Mouse (Mus musculus): ENCODE measurements at regions not wholly inside any gene's neighbourhood (a gene's known extent, or its start where the extent isn't known, plus 50 kb on each side); places are given as distances from the start of the nearest gene placed in this dataset.

DNA sequence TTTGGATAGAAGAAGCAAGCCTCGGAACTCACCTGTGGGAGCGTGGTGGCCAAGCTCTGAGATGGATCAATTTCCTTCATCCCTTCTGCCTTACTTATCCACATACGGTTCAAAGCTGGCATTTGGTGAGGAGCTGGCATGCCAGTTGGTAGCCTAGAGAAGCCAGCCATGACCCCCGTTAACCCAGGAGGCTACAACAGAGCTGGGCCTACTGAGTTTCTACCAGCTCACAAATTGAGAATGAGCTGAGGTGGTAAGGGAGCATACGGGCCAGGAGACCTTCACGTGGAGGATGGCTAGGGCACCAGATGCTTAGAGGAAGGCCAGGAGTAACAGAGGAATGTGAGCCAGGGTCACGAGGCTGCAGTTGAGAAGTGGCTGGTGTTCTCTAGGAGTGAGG, 139.2 kb downstream of the Slc38a4 start:
- Histone ChIP-seq H3K4me1 (no peaks in the 10 kb centered on the region), H3K4me2 (no peak overlapping the region), H3K27ac (replicated peaks) (no peak overlapping the region), H3K27me3 (replicated peaks) (no peaks in the 10 kb centered on the region), H3K9ac (replicated peaks) (no peak overlapping the region), H3K9me3 (replicated peaks) (no peaks in the 10 kb centered on the region), H3K36me3 (no peaks in the 10 kb centered on the region), H3K4me3 (replicated peaks) (no peak overlapping the region)
- no peak for ATAC-seq (ENCODE audit: low FRiP score)
- 91% methylated on average over 7 of the region's 7 CpGs for WGBS

DNA sequence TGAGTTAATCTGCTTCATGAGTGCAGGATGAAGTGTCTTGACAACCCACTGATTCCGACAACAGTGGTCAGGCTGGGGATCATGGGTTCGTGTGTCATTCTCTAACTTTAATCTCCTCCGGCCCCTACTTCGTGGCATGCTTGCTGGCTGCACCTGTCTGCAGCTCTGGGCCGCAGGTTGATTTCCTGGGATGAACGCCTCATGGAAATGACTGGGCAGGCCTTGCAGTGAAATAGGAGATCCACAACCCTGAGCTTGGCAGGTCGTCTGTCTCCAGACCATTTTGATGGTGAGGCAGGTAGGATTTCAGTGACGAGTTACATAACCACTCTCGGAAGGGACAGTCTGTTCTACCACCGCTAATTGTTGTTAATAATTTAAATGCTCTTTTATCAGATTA, 140.2 kb downstream of the Slc38a4 start:
- no peak overlapping the region for H3K4me2 ChIP-seq
- 86% methylated on average over 10 of the region's 10 CpGs for WGBS
- no peak for ATAC-seq (ENCODE audit: low FRiP score)

DNA sequence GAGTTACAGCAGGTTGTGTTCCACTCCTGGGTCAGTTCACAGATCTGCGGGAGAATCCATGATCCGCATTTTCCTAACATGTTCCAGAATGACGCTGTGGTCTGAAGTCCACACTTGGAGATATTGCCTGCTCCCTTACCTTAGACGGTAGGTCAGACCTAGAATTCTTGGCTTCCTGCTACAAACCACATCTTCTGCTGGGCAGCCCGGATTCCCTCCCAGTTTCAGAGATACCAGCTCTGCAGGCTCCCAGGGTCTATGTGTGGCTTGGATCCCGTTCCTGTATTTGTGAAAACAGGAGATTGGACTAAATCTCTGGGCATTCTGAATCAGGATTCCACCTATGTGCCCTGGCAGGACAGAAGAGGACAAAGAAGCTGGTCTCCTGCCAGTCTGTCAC, 140.8 kb downstream of the Slc38a4 start:
- Histone ChIP-seq H3K9ac (replicated peaks) (no peak overlapping the region), H3K36me3 (no peaks in the 10 kb centered on the region), H3K27me3 (replicated peaks) (no peaks in the 10 kb centered on the region), H3K27ac (replicated peaks) (no peak overlapping the region), H3K4me2 (no peak overlapping the region), H3K9me3 (replicated peaks) (no peaks in the 10 kb centered on the region), H3K4me3 (replicated peaks) (no peak overlapping the region), H3K4me1 (no peaks in the 10 kb centered on the region)
- WGBS, result 95% methylated on average over 6 of the region's 6 CpGs
- no peak for ATAC-seq (ENCODE audit: low FRiP score)

More for the DNA sequence above, 140.2 kb downstream of the Slc38a4 start:
- Histone ChIP-seq H3K4me1 (no peaks in the 10 kb centered on the region), H3K27me3 (replicated peaks) (no peaks in the 10 kb centered on the region), H3K9me3 (replicated peaks) (no peaks in the 10 kb centered on the region), H3K9ac (replicated peaks) (no peak overlapping the region), H3K4me3 (replicated peaks) (no peak overlapping the region), H3K27ac (replicated peaks) (no peak overlapping the region), H3K36me3 (no peaks in the 10 kb centered on the region)

DNA sequence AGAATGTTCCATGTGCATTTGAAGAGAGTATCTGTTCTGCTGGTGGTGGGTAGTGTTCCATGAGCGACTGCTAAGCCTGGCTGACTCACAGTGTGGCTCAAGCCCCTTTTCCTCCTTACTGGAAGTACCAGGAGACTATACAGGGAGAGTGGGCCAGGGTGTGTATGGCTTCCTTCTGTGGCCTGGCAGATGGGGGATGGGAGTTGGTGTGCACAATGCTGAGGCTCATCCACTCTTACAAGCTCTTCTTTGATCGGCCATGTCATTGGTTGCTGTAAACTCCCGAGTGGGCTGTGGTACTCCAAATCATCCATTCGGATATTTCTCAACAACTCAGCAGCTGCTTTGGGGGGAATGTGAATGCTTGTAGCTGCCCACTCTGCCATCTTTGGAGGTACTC, 150.2 kb downstream of the Slc38a4 start:
- no peaks in the 10 kb centered on the region for H3K27me3 ChIP-seq (replicated peaks)
- H3K9me3 ChIP-seq (replicated peaks), result no peaks in the 10 kb centered on the region
- ATAC-seq (ENCODE audit: low FRiP score), result no peak
- no peak overlapping the region for H3K4me3 ChIP-seq (replicated peaks)
- 88% methylated on average over 4 of the region's 4 CpGs for WGBS
- H3K4me1 ChIP-seq, result no peaks in the 10 kb centered on the region
- H3K36me3 ChIP-seq, result no peaks in the 10 kb centered on the region
- no peak overlapping the region for H3K9ac ChIP-seq (replicated peaks)
- no peak overlapping the region for H3K4me2 ChIP-seq
- no peak overlapping the region for H3K27ac ChIP-seq (replicated peaks)

DNA sequence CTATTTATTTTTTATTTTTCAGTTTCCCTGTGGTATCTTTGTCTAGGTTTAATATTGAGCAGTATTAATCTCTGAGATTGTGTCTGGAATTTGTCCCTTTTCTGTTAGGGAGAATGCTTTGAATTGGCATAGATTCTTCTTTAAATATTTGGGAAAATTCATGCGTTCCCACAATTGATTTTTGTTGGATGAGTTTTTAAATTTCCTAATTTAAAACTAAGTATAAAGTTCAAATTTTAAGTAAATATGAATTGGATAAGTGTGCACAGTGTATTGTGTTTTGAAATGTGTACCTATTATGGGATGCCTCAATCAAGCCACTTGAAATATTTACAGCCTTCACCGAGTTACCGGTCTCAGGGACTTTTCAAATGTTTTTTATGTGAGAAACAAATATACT, 152.3 kb downstream of the Slc38a4 start:
- H3K9ac ChIP-seq (replicated peaks), result no peak overlapping the region
- no peak overlapping the region for H3K27ac ChIP-seq (replicated peaks)
- WGBS, result 93% methylated on average over 3 of the region's 3 CpGs
- no peak overlapping the region for H3K4me2 ChIP-seq
- H3K4me1 ChIP-seq, result no peaks in the 10 kb centered on the region
- no peak for ATAC-seq (ENCODE audit: low FRiP score)
- no peak overlapping the region for H3K4me3 ChIP-seq (replicated peaks)
- no peaks in the 10 kb centered on the region for H3K36me3 ChIP-seq
- H3K9me3 ChIP-seq (replicated peaks), result no peaks in the 10 kb centered on the region
- H3K27me3 ChIP-seq (replicated peaks), result no peaks in the 10 kb centered on the region

DNA sequence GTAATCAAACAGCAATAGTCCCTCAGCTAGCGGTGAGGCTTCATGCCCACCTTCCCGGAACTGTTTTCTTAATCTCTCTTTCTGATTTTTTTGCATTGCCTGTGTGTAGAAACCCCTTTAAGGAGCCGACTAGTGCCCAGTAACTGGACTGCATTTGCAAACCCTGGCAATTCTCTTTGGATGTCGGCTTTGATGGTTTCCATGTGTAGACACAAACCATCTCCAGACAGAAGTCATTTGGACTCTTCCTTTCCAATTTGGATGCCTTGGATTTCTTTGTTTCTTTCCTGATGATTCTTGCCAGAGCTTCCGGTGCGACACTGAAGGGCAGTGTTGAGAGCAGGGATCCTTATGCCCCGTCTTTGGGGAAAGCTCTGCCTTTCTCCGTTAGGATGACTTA, 153.0 kb downstream of the Slc38a4 start:
- Histone ChIP-seq H3K36me3 (no peaks in the 10 kb centered on the region), H3K27me3 (replicated peaks) (no peaks in the 10 kb centered on the region), H3K4me3 (replicated peaks) (no peak overlapping the region), H3K4me2 (no peak overlapping the region), H3K9me3 (replicated peaks) (no peaks in the 10 kb centered on the region), H3K4me1 (no peaks in the 10 kb centered on the region), H3K9ac (replicated peaks) (no peak overlapping the region), H3K27ac (replicated peaks) (no peak overlapping the region)
- no peak for ATAC-seq (ENCODE audit: low FRiP score)
- 79% methylated on average over 8 of the region's 8 CpGs for WGBS

DNA sequence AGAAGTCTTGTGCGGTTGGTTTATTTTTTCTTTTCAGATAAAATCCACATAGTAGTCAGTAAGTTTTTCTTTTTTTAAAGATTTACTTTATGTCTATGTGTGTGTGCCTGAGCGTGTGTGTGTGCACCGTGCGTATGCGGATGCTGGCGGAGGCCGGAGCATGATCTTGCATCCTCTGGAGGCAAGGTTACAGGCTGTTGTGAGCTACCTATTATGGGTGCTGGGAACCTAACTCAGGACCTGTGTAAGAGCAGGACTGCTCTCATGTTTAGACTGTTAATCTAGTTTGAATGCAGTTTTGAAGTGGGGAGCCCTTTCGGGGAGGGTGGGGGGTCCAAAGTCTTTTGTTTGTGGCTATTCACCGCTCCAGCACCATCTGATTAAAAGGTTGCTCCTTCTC, 154.1 kb downstream of the Slc38a4 start:
- H3K4me2 ChIP-seq, result no peak overlapping the region
- H3K4me3 ChIP-seq (replicated peaks), result no peak overlapping the region
- no peaks in the 10 kb centered on the region for H3K27me3 ChIP-seq (replicated peaks)
- no peak overlapping the region for H3K27ac ChIP-seq (replicated peaks)
- 96% methylated on average over 9 of the region's 9 CpGs for WGBS
- no peaks in the 10 kb centered on the region for H3K9me3 ChIP-seq (replicated peaks)
- H3K36me3 ChIP-seq, result no peaks in the 10 kb centered on the region
- H3K4me1 ChIP-seq, result no peaks in the 10 kb centered on the region
- H3K9ac ChIP-seq (replicated peaks), result no peak overlapping the region
- no peak for ATAC-seq (ENCODE audit: low FRiP score)

DNA sequence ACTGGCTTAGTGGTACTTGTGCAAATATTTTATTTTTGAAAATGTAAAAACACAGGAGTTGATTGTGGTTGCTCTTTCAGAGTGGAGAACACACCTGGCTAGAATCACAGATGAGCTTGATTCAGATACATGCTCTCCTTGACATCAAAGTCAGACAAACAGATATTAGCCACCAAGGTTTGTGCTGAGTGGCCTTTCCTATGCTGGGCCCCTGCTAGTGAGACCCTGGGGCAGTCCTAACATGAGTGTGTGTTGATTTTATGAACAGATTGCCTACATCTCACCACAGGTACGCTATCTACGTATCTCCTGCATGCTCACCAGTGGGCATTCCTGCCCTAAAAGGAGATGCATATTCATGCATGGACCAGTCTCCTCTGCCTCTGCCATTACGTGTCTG, 157.5 kb downstream of the Slc38a4 start:
- no peaks in the 10 kb centered on the region for H3K4me1 ChIP-seq
- no peak overlapping the region for H3K4me2 ChIP-seq
- H3K36me3 ChIP-seq, result no peaks in the 10 kb centered on the region
- H3K9ac ChIP-seq (replicated peaks), result no peak overlapping the region
- no peak overlapping the region for H3K27ac ChIP-seq (replicated peaks)
- 90% methylated on average over 3 of the region's 3 CpGs for WGBS
- no peak for ATAC-seq (ENCODE audit: low FRiP score)
- no peak overlapping the region for H3K4me3 ChIP-seq (replicated peaks)
- no peaks in the 10 kb centered on the region for H3K27me3 ChIP-seq (replicated peaks)
- peaks cover 3% of the 10 kb centered on the region; the same call in 1 of the 2 replicates for H3K9me3 ChIP-seq (replicated peaks)

DNA sequence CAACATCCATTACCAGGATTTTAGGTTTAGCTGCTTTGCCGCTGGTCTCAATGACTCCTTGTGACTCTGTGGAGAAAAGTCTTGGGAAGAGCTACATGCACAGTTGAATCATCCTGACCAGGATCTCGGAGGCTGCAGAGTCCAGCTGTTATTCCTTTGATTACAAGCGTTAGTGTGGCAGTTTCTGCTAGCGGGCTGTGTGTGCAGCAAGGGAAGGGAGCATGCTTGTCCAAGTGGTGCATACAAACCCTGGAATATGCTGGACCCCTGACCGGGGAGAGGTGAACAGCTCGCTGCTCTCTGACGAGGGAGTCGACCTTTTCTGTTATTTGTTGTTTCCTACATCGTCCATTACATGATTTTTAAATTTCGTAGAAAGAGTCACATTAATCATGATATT, 170.9 kb downstream of the Slc38a4 start:
- no peak overlapping the region for H3K4me3 ChIP-seq (replicated peaks)
- no peak overlapping the region for H3K4me2 ChIP-seq
- H3K9ac ChIP-seq (replicated peaks), result no peak overlapping the region
- no peaks in the 10 kb centered on the region for H3K27me3 ChIP-seq (replicated peaks)
- H3K9me3 ChIP-seq (replicated peaks), result no peaks in the 10 kb centered on the region
- WGBS, result 82% methylated on average over 10 of the region's 10 CpGs
- no peak overlapping the region for H3K27ac ChIP-seq (replicated peaks)
- H3K36me3 ChIP-seq, result no peaks in the 10 kb centered on the region
- ATAC-seq (ENCODE audit: low FRiP score), result no peak
- no peaks in the 10 kb centered on the region for H3K4me1 ChIP-seq

DNA sequence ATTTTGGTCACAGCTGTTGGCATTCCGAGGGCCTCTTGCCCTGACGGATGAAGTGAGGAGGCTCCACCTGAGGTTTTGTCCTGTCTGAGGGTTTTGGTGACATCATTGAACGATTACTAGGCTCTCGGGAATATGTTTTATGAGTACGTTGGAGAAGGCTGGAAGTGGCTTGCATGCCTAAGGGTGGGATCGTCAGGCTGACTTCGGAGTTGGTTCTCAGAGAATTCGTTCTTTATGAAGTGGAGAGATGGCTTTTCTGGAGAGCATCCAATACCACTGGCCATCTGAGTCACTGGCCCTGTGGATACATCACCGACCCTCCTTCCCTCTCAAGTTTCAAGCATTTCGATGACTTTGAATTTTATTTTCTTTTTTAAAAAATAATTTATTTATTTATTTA, 172.0 kb downstream of the Slc38a4 start:
- no peak for ATAC-seq (ENCODE audit: low FRiP score)
- no peaks in the 10 kb centered on the region for H3K27me3 ChIP-seq (replicated peaks)
- no peaks in the 10 kb centered on the region for H3K4me1 ChIP-seq
- H3K9me3 ChIP-seq (replicated peaks), result no peaks in the 10 kb centered on the region
- no peaks in the 10 kb centered on the region for H3K36me3 ChIP-seq
- H3K4me3 ChIP-seq (replicated peaks), result no peak overlapping the region
- H3K4me2 ChIP-seq, result no peak overlapping the region
- H3K9ac ChIP-seq (replicated peaks), result no peak overlapping the region
- WGBS, result 83% methylated on average over 10 of the region's 10 CpGs
- H3K27ac ChIP-seq (replicated peaks), result no peak overlapping the region

DNA sequence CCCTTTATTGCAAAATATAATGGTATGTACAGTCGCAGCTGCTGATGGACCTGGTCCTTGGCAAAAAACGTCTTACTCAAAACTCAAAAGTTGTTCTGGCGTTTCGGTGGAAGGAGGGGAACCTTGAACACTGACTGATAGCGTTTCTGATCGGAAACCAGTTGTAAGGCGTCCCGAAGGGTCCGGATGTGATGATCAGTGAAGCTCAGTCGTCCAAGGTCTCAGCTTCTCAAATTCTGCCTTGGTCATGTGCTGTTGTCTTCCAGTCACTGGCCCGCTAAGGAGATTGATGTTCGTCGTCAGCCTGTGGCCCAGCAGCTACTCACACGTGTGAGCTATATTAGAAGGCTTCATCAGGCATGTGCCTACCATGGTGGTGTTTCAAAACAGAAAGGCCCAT, 173.5 kb downstream of the Slc38a4 start:
- H3K9me3 ChIP-seq (replicated peaks), result no peaks in the 10 kb centered on the region
- ATAC-seq (ENCODE audit: low FRiP score), result no peak
- no peak overlapping the region for H3K4me2 ChIP-seq
- H3K27me3 ChIP-seq (replicated peaks), result no peaks in the 10 kb centered on the region
- WGBS, result 89% methylated on average over 14 of the region's 14 CpGs
- H3K36me3 ChIP-seq, result no peaks in the 10 kb centered on the region
- H3K9ac ChIP-seq (replicated peaks), result no peak overlapping the region
- no peak overlapping the region for H3K4me3 ChIP-seq (replicated peaks)
- no peak overlapping the region for H3K27ac ChIP-seq (replicated peaks)
- H3K4me1 ChIP-seq, result no peaks in the 10 kb centered on the region

DNA sequence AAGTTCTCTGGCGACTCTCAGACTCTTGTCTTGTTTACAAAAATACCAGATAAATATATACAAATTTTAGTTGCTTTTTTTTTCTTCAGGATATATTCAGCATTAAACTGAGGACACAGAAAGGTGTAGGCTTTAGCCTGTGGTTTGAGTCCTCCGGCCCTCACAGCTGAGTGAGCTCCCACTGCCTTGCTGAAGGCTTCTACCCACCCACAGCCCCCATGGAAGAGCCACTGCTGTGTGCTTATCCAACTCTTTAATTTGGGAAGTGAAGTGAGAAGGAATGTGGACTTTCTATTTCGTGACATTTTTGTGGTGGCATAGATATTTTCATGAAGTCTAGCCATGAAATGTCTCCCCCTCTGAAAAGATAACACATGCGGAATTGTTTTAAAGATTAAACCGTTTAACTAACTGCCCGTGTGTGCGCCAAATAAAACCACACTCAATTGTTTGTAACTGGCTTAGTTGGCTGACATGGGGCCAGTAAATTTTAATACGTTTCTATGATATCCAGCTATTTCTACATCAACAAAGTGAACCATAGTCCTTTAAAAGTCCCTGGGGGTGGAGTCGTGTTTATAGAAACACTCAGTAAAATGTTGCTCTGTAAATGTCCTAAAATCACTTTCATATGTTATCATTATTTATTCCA, 174.1 kb downstream of the Slc38a4 start:
- Histone ChIP-seq H3K4me3 (replicated peaks) (no peak overlapping the region), H3K4me2 (no peak overlapping the region), H3K27me3 (replicated peaks) (no peaks in the 10 kb centered on the region), H3K4me1 (no peaks in the 10 kb centered on the region), H3K9ac (replicated peaks) (no peak overlapping the region), H3K36me3 (no peaks in the 10 kb centered on the region), H3K27ac (replicated peaks) (no peak overlapping the region), H3K9me3 (replicated peaks) (no peaks in the 10 kb centered on the region)
- no peak for ATAC-seq (ENCODE audit: low FRiP score)
- WGBS, result 73% methylated on average over 9 of the region's 9 CpGs

DNA sequence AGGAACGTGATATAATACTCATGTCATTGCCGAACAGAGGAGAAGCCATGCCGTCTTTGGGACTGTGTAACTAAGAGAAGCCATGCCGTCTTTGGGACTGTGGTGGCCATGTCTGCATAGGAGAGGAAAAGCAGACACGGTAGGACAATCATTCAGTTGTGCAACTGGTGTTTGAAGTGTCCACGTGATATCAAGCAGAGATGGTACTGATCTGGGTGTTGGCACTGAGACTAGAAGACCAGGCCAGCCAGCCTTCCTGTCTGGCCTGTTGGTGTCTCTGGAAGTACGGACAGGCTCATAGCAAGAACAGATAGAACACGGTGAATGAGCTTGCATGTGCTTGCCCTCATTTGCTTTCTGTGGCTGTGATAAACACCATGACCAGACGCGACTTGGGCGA, 175.7 kb downstream of the Slc38a4 start:
- H3K9me3 ChIP-seq (replicated peaks), result no peaks in the 10 kb centered on the region
- H3K4me3 ChIP-seq (replicated peaks), result no peak overlapping the region
- no peaks in the 10 kb centered on the region for H3K4me1 ChIP-seq
- H3K27me3 ChIP-seq (replicated peaks), result no peaks in the 10 kb centered on the region
- 94% methylated on average over 11 of the region's 11 CpGs for WGBS
- ATAC-seq (ENCODE audit: low FRiP score), result no peak
- H3K9ac ChIP-seq (replicated peaks), result no peak overlapping the region
- no peak overlapping the region for H3K4me2 ChIP-seq
- H3K27ac ChIP-seq (replicated peaks), result no peak overlapping the region
- H3K36me3 ChIP-seq, result no peaks in the 10 kb centered on the region

Data from neural tube, embryonic 15.5 days (tissue).